Mouse (Mus musculus): ENCODE results near the gene Tuft1.
"Not testable (repeated sequence)": the region's sequence is repeated elsewhere in the genome, so short reads cannot be mapped to it uniquely, and the experiment has no call there.

Tuft1 gene

DNA sequence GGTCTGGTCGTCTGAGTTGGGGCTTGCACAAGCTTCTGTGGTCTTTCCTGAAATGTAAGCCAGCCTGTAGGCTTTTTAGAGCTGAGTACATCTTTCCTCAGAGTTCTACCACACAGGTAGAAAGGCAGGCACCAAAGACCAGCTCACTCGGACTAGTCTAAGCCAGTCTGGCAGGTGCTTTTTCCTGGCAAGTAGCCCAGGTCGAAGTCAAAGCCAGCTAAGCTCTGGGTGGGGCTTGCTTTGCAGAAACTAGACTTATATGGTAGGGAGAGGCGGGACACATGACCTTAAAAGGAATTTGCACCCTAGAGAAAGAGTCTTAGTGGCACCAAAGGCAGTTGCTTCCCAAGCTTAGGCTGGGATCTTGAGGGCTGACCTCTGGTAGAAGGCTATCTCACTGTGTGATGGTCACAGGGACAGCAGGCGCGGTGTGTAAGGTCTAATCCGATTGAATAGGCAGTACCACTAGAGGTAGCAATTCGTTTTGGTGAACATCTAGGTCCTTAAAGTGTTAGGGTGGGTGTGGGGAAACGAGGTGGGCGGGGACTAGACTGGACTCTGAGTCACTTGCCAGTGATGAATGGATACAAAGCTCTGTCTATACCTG lies 573 bp upstream of the Tuft1 start:
- DNase-seq, result peak; percentile 50

DNA sequence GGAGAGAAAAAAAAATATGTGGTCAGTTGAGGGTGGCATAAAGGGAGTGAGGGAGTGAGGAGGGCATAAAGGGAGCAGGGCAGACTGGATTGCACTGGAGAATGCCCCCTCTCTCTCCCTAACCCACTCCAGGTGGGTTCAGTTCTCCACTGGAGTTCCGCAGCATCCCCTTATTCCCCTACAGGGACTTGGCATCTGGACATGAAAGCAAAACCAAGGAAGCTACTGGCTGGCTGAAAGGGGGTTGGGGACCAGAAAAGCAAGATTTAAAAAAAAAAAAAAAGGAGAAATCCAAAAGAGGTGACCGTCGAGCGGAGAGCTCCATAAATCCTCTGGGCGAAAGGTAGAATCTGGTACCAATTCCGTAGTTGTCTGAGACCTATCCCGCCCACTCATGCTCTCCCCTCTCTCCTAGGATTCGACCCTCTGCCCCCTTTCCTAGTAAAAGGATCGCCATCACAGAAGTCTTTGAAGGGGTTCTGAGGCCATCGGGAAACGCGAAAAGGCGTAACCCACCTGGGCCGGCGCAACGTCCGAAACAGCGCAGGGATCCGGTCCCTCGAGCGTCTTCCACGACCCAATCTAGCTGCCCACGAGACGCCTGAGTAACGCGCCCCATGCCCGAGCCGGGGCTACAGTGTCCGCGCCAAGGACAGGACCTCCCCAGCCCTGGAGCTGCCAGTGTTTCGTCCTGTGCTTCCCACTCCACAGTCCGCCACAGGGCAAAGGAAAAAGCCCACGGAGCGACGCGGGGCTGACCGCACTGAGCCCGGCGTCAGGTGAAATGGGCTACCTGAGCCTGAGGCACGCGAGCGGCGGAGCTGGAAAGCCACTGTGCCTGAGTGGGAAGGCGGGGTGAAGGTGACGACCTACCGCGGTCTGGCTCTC lies 576 bp downstream of the Tuft1 start:
- DNase-seq, result not testable (repeated sequence)

DNA sequence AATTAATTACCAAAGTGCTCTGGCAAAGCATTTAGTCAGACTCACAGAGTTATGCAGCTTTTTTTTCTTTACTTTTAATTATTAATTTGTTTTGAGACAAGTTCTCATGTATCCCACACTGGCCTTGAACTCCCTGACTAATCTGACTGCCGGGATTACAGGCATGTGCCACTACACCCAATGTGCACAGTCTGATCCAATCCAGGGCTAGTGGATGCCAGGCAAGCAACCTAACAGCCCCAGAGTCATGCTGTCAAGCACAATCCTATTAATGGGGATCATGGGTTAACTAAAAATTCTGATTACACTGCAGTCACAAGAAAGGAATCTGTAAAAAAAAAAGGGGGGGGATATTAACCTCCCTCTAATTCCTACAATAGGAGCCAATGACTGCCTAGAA lies 4.7 kb downstream of the Tuft1 start:
- not testable (repeated sequence) for DNase-seq

DNA sequence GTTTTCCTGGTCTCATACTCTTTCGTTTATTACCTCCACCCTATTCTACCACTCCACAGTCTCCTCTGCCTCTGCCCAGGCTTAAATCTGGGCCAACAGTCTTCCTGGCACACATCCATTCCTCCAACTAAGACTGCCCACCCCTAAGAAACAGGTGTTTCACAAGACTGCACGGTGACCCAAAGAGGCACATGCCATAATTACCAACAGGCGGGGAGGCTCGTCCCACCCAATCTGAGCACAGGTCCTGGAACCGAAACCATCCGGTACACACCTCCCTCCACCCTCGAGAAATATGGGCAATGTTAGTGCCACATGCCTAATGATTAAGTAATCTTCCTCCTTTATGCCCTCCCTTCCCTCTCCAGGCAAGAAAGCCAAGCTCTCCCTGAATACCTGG lies 8.3 kb downstream of the Tuft1 start:
- DNase-seq, result peak; percentile 89

DNA sequence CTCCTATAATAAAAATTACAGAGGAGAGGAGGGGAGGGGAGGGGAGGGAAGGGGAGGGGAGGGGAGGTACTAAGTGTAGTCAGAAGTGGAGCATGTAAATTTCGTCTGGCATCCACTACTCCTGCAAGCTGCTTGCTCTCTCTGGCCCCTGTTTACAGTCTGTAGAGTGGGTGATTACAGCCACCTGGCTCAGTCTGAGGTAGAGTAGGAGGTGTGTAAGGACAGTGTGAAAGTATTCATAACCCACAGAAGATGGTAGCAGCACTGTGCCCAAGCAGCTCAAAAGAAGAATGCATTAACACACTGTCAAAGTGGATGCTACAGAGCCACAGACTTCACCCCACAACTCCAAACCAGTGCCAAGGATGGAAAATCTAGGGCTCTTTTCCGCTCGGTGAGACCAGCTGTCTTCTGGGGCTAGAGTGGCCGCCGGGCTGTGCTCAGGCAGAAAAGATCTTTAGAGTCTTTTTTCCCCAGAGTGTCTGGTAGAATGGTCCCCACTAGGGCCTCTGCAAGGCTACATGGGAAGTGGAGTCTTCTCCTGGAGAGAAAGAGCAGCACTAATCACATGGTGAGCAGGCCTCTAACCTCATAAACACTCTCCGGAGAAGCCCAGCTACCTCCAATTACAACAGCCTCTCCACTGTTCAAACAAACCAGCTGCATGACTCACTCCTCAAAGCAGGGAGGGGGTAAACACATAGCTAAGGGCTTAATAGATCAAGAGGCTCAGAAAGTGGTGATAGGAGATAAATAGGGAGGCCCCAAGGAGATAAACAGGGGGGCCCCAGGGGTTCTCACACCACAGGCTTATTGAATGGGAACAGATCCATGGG lies 9.7 kb downstream of the Tuft1 start:
- DNase-seq, result peak; percentile 84

DNA sequence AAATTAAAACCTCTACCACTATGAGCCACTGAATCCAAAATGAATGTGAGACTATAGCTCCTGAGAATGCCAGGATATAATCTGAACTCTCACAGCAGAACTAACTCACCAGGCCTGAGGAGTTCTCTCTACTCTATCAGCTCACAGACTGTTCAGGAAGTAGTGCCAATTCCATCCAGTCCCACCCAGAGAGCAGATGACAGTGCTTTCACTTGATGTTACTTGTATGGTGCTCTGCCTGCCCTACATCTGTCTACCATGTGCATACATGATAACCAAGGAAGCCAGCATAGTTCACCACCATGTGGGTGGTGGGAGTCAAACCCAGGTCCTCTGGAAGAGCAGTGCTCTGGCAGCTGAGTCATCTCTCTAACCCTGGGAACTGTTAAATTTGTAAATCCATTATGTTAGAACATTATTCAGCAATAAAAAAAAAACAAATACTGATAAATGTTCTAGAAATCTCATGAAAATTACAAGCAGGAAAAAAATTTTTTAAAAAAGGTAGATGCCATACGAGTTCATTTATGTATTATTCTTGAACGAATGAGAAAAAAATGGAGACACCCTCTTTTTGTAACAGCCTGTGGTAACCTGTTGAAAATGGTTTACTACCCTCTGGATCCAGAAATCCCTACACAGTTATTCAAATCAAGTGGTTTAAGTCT lies 16.0 kb downstream of the Tuft1 start, which contains the start of gene Gm10972:
Gene Gm10972, plus strand, starts transcription at position 618 of the 668 bp plus-strand sequence.
- DNase-seq, result not testable (repeated sequence)

DNA sequence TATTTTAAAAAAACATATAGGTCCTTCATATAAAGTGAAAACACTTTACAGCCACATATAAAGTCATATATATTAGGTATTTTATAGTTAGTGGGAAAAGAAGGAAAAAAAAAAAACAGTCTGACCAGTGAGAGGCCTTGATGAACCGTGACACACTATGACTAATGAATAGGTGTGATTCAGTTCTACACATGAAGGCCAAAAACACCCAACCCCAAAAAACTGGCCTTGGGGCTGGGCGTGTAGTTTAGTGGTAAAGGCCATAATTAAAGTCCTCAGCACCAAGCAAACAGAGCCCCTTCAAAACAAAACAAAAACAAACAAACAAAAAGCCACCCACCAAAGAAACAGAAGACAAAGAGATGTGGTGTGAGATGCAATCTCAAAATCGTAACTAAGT lies 28.8 kb downstream of the Tuft1 start:
- DNase-seq, result no peak

DNA sequence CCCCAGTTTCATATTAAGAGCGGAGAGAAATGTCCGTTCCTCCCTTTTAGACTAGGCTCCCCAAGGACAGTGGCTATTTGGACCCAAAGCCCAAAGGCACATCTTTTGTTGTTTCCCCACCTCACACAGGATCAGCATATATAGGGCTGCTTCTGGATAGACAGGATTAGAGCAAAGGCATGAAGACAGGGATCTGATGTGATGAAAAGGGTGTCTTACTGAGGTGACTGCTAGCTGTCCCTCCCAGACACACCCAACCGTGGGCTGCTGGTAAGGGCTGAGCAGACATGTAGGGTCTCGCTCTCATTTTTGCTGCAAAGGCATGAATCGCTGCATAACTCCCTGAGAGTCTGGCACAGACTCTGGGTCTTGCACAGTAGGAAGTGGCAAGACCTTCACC lies 30.0 kb downstream of the Tuft1 start:
- no peak for DNase-seq

DNA sequence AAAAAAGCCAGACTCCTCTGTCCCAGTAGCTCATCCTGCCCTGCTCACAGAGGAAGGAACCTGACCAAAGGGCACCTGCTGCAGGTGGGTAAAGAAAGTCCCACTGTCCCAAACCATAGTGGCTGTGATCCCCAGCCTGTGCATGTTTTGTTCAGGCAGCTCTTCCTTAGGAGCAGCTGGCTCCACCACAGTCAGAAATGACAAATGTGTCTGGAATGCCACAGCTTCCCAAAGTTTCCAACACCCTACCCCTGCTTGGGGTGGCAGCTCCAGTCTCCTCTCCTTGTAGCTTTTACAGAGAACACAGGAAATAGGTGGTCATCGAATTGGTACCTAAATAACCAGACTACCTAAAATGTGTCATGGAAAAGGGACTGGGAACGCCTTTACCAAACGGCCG lies 34.4 kb downstream of the Tuft1 start:
- DNase-seq, result no peak

DNA sequence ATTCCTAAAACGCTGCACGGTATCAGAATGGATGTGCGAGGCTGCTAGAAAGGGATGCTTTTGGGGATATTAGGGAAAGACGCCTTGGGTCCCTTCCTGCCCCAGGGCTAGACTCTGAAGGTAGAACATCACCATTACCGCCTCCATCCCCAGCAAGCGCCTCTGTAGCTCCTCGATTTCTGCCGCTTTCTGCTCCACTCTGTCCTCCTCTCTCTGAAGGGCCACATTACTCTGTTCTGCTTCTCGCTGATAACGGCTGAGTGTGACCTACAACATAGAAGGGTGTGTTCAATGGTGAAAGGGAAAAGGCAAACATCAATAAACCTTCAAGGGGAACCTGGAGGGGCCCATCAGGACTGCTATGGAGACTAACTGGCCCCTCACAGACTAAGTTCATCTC lies 36.1 kb downstream of the Tuft1 start:
- DNase-seq, result no peak

DNA sequence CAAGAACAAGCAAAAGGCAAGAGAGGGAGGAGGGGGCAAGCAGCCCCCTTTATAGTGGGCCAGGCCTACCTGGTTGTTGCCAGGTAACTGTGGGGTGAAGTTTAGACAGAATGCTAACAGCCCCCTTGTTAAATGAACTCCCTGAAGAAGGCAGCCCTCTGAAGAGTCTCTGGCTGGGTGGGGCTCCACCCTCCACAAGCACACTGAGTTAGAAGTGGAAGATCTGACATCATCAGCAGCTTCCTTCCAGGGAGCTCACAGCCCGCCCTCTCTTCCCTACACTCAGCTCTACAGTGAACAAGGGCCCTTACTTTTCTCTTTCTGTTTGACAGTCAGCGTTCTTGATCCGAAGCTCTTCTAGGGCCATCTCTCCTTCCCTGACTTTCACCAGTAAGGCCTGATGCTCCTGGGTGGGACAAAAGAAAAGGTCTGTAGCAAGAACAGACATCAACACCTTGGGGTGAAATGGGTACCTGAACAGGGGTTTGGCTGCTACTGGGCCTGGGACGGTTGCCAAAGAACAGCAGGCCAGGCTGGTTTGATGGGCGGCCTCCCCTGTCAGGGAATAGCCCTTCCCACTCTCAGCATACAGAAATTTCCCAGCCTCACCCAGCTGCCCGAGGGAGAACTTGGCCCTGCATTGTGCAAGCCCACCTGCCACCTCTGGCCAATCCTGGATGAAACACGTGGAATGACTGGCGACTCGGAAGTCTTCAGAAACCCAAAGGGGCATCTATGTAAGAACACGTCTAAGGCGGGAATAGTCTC lies 36.7 kb downstream of the Tuft1 start:
- DNase-seq, result peak; percentile 76

DNA sequence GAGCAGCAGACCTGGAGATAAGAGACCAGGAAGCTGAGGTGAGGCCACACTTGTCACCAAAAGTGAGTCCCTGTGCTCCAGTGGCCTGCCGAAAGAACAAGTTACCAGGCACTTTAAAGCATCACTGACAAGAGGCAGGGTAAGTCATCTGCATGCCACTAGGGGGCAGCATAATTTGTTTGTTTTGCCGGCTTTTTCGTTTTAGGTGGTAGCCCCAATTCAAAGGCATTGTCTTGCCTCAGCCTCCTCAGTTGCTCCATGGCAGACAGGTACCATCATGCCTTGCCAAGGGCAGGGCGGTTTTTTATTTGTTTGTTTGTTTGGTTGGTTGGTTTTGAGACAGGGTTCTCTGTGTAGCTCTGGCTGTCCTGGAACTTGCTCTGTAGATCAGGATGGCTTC lies 42.0 kb downstream of the Tuft1 start:
- DNase-seq, result peak; percentile 67

DNA sequence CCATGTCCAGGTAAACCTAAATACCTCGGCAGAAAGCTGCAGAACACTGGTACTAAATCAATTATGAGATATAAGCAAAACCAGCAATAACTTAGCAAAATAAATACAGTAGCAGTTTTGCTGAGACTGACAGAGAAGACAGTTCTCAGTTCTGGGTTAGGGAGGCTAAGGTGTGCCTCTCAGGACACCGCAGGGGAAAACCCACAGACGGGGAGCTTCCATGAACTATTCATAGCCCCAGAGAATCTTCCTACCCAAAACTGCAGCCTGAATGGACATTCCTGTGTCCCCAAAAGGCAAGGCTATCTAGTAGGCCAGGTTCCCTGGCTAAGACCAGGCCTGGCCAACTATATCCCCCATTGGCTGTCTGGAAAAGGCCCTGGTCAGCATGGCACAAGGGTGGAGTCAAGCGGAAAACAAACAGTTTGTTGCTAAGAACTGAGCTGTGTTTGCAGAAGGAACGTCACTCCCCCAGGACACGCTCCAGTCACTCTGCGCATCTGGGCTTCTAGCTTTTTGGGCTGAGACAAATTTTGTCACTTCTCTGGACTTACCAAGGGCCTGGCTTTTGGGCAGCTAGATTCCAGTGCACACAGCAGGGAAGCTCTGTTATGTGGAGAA lies 45.3 kb downstream of the Tuft1 start:
- DNase-seq, result peak; percentile 49

DNA sequence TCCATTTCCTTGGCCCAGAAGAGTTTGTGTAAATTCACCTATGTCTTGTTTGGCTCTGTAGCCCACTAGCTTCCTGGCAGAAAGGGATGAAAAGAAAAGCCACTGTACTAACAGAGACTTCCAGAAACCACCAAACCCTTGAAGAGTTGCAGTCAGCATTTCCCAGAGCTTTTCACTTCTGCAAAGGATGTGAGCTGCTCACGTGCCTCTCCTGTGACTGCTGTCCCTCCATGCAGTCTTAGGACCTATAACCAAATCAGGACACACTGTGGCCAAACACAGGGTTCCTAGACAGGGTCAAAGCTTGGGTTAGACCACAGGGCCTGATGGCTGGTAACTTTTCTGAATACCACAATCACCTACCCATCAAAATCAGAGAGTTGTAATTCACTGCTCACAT lies 46.4 kb downstream of the Tuft1 start:
- DNase-seq, result no peak

DNA sequence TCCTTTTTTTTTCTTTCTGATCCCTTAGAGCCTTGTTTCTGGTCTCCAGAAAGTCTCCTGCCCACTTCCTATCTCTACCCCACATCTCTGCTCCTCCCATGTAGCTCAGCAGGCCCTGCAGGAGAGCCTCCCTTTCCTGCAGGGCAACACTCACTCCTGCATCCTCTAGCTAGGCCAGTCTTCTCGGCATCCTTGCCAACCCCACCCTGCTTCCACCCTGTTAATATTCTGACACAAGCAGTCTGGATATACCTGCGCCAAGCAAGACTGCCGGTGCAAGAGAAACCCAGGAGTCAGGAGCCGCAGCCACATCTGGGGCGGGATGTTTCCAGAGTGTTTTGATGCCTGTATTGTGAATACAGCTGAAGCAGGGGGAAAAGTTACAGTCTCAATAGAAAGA lies 46.8 kb downstream of the Tuft1 start:
- DNase-seq, result no peak

DNA sequence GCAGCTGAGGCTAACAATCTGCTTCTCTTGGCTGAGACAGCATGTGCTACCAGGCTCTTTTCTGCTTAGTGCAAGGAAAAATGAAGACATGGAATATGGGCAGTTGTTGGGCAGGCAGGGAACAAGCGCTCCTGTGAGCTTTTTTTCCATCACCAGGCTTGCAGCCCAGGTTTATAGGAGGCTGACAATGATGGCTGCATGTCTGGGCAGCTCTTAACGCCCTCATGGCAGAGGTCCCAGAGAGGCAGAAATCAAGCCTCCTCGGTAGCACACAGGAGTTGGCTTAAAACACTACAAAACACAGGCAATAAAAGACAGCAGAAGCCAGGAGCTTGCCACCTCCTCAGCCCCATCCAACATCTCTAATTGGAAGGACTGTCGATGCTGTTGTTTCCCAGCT lies 47.3 kb downstream of the Tuft1 start:
- no peak for DNase-seq

DNA sequence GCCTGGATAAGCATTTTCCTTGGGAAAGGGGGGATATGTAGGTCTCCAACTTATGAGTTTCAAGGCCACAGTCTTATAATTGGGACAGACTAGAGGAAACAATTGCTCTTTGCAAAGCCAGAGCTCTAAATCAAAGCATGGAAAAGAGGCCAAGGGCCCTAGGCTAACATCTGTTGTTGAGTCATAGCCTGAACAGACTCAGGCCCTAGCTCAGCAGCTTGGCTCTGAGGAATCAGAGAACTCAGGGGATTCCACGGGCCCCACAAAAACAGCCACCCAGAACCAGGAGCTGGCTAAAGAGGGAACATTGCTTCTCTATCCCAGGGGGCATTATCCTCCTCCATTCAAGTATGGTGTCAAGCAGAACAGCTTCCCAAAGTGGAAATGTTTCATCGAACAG lies 48.1 kb downstream of the Tuft1 start:
- no peak for DNase-seq

DNA sequence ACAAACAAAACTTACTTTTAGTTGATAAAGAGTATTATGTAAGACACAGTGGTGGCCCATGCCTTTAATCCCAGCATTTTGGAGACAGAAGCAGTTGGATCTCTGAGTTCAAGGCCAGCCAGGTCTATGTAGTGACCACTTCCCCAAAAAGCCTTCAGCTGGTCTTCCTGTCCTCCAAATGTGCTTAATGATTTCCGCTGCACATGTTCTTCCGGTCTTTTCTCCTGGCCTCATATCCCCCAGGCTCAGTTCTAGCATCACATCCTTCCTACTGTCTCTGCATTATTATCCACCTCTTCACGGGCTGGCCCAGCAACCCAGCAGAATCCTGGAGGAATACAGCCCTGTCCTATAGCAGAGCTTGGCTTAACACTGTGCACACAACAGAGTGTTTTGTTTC lies 49.1 kb downstream of the Tuft1 start:
- DNase-seq, result no peak

DNA sequence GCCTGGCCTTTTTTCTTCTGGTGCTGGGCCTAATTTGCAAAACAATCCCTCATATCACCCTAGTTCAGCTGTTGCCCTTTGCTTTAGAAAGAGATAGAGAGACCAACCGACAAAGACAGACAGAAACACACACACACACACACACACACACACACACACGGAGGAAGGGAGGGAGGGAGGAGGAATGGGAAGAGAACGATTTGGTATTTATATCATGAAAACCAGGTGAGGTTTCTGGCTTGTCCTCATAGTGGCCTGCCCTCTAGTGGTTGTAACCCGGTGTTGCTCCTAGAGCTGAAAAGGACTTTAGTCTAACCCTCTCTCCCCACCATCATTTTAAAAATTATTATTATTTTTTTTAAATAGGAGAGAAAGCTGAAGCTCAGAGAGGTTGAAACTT lies 56.7 kb downstream of the Tuft1 start:
- DNase-seq, result peak; percentile 81

DNA sequence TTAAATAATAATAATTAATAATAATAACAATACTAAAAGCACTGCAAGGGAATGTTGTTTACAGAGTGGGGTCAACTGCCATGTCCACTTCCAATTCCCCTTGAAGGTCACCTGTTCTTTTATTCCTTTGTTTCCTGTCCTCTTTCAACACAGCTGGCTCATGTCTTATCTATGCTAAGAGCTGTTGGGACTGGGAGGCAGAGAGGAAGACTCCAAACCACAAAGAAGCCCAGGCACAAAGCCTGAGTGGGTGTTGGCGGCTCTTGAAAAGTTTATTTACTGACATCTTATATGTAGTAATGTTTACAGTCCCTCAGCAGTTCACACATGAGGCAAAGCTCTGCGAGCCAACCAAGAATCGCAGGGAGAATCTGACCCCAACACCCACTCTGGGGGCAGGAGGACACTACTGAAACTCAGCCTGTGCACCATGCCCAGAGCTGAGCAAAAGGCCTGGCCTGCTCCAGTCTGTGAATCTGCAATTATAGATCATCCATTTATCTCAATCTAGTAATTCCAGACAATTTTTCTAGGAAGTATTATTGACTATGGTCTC lies 61.4 kb downstream of the Tuft1 start:
- no peak for DNase-seq

DNA sequence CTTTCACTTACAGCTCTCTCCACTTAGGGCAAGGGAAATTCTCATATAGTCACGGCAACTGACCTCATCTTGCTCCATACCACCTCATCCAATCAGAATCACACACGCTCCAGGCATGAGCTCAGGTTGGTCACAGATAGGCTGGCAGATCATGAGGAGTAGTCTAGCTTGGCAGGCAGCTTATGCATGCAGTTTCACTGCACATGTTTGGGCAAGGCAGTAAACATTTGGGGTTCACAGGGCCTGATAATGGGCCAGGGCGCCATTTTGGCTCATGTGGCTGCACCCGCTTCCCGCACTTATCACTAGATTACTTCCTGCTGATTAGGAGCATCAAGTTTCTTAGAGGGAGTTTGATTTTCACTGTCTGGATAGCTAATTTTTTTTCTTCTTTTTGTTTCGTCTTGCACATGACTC lies 62.8 kb downstream of the Tuft1 start:
- DNase-seq, result no peak

Measured in lung, postnatal 36 days (tissue).